Mouse (Mus musculus): ENCODE results near the gene Ubap2. TPM values are rescaled to one million over a fixed set of nuclear protein-coding genes. Genes with fewer than 3 reads are reported as not detected.

Gene Ubap2
- total RNA-seq, 2 experiments from 2014 or later, result 46.7 to 57.3 TPM

DNA sequence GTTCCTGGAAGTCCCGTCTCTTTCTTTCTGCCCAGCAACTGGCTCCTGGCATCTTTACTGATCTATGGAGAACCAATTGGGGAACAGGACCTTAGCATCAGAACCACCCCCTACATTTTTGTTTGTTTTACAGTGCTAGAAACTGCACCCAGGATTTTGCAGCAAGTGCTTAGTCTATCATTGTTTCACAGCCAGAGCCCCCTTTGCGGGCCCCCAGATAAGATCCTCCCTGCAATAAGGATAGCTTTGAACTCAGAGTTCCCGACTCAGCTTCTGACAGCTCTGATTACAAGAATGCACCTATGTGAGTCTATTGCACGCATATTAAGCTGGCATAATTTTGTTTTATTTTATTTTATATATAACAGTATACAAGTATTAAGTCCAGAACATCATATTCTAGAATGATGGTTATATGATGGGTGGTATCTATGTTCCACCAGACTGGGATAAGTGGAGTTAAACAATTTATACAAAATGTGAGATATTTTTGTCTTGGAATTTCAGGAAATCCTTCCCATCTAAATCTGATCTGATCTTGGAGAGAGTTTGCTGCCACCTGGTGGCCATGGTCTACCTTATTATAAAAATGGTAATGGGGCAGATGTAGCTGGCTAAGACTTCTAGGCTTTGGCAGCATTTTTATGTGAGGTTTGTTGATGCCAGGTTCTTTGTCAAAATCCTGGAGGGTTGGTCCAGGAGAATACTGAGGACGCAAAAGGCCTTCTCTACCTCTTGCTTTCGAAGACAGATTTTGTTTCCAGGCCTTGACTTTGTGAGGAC is 109.1 kb downstream of the Ubap2 start:
- peak; percentile 88 for DNase-seq (ENCODE audit: low spot score in 2 of 2)

DNA sequence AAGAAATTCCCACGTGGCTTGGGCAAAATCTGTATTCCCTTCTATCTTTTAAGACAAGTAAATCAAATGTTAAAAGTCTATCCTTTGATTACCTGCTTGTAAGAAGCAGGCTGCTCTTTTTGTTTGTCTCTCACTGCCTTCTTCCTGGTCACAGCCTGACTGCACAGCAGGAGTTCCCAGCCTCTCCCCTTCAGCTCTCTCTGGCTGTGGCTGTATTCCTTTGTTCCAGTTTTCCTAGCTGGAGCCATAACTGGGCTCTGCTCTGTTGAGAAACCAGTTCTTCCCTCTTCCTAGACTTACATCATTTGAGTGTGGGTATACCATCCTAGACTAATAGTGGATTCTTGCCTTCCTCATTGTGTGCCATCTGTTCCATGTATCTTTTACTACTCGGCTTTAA is 110.0 kb downstream of the Ubap2 start:
- no peak for DNase-seq (ENCODE audit: low spot score in 2 of 2)

DNA sequence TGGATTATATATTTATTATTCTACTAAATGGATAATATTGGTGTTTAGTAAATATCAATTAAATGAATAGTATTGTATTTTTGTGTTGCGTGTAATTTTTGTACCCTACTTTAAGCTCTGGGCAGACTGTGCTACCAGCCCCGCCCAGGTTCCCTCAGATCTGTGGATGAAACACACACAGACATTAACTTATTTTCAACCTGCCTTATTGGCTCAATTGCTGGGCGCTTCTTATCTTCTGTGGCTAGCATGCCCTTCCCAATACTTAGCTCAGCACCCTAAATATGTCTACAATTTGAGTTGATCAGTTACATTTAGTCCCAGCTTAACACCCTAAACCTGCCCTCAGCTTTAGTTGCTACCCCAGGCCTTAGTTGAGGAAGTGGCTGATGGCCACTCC is 113.7 kb downstream of the Ubap2 start:
- DNase-seq (ENCODE audit: low spot score in 2 of 2), result no peak

DNA sequence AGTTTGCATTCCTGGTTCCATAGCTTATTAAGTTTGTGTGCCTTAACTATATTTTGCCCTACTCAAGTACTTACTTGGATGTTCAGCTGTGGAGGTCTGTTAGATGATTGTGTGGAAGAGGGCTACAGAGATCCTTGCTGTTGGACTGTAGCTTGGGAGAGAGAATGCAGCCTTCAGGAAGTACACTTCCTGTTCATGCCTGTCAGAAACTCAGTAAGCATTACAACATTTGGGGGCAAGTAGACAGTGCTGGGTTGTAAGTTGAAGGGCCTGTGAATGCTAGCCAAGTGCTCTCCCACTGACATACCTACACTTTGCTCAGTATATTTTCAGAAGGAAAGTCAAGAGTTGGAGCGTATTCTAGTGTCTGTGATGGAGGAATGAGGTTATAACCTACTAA is 116.7 kb downstream of the Ubap2 start:
- no peak for DNase-seq (ENCODE audit: low spot score in 2 of 2)

DNA sequence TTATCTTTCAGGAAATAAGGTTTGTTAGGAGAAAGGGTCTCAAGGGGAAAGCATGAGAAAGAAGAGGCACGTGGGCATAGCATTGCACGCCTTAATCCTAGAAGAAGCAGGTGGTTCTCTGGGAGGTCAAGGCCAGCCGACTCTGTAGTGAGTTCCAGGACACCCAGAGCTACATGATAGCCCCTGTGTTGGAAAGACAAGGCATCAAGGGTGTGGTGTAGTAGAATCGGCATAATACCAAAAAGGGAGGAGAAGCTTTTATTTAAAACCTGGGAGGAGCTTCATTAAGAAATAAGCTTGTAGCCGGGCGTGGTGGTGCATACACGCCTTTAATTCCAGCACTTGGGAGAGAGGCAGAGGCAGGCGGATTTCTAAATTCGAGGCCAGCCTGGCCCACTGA is 118.0 kb downstream of the Ubap2 start:
- DNase-seq (ENCODE audit: low spot score in 2 of 2), result no peak

DNA sequence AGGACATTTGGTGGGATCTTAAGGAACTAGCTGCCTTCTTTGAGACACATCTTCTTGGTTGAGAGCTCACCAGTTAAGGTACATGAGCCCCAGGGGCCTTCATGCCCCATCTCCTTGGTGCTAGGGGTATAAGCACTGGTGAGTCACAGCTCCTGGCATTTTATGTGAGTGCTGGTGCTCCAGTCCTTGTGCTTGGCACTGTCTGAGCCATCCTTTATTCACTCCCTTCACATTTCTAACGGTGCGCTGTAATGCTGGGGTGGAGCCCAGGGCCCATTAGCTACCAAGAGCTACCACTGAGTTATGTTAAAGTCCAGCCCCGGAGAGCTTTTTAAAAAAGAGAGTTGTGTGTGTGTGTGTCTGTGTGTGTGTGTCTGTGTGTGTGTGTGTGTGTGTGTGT is 121.8 kb downstream of the Ubap2 start:
- no peak for DNase-seq (ENCODE audit: low spot score in 2 of 2)

DNA sequence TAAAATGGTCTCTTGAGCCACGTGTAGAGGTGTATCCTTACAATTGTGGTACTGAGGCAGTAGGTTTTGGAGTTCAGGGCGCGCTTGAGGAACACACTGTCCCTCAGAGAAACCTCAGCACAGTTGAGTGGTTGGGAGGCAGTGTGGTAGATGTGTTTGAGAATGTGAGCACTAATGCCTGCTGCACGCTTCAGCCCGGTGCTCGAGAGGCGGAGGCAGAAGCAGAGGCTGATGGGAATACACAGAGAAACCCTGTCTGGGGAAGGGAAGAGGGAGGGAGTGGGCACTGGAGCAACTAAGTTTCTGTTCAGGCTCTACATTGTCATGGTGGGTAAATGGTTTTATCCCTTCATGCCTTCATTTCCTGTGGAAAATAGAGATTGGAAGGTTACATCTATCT is 123.8 kb downstream of the Ubap2 start:
- no peak for DNase-seq (ENCODE audit: low spot score in 2 of 2)

DNA sequence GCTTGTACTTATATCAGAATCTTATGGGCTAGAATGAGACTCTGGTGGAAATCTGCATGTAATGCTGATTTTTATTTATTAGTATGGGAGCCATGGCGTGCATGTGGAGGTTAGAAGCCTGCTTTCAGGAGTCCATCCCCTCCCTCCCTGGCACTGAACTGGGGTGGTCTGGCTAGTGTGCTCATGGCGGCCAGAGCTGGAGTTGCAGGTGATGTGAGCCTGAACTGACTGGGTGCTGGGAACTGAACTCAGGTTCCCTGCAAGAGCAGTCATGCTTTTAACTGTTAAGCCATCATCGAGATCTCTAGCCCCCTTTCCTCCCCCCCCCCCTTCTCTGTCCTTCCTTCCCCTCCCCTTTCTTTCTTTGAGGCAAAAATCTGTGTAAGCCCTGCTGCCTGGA is 125.1 kb downstream of the Ubap2 start:
- no peak for DNase-seq (ENCODE audit: low spot score in 2 of 2)

Other genes starting within 250 kb of the Ubap2 start
- gene Aqp7, start 227.0 kb downstream of the Ubap2 start, total RNA-seq (2021), result under 1 TPM in 1 of 2 experiments, not detected in 1; 0.20 TPM
- gene Aqp3, start 177.0 kb downstream of the Ubap2 start, total RNA-seq (2021), result under 1 TPM in 1 of 2 experiments, not detected in 1; 0.67 TPM
- 10 to 100 TPM; 86.2 to 87.7 TPM for gene Nol6, start 150.7 kb downstream of the Ubap2 start, total RNA-seq (2021)
- gene Ube2r2, start 139.4 kb downstream of the Ubap2 start, total RNA-seq (2021), result 10 to 100 TPM; 84.2 to 84.4 TPM
- 10 to 100 TPM; 51.4 to 53.2 TPM for gene Dcaf12, start 39.7 kb upstream of the Ubap2 start, total RNA-seq (2021)
- gene Ubap1, start 73.9 kb upstream of the Ubap2 start, total RNA-seq (2021), result 10 to 100 TPM; 43.1 to 54.6 TPM
- gene Kif24, start 189.7 kb upstream of the Ubap2 start, total RNA-seq (2021), result 1 to 10 TPM; 2.0 to 2.3 TPM
- gene Nudt2, start 190.0 kb upstream of the Ubap2 start, total RNA-seq (2021), result 10 to 100 TPM; 33.9 to 36.0 TPM
- 10 to 100 TPM; 44.8 TPM for gene AI464131, start 227.9 kb upstream of the Ubap2 start, total RNA-seq (2021)
- 10 to 100 TPM in 1 of 2 experiments, 1 to 10 TPM in 1; 8.0 to 10.0 TPM for gene 1110017D15Rik, start 242.2 kb upstream of the Ubap2 start, total RNA-seq (2021)

Measured in layer of hippocampus, postnatal 10 days (tissue).